Mouse (Mus musculus): ENCODE measurements around the gene Hpcal4. TPM values are rescaled to one million over a fixed set of nuclear protein-coding genes. Genes with fewer than 3 reads are reported as not detected.

The Hpcal4 gene
- polyA plus RNA-seq, 1 experiment from 2014 or later: 0.38 TPM

GRCm38 (mm10) chr4:123229166-123229565 lies 46.1 kb downstream of the Hpcal4 start:
- Histone ChIP-seq H3K4me1 (ENCODE audit: control insufficient read depth, insufficient read depth, low read length) (peaks cover 4% of the 10 kb centered on the region; the same call in 1 of the 2 replicates), H3K36me3 (ENCODE audit: control insufficient read depth, insufficient read depth, low read length) (no peaks in the 10 kb centered on the region), H3K27me3 (ENCODE audit: control insufficient read depth, insufficient read depth, low read length) (peaks cover 19% of the 10 kb centered on the region), H3K4me3 (ENCODE audit: low read depth, low read length) (no peak overlapping the region), H3K9me3 (ENCODE audit: control insufficient read depth, low read length) (no peaks in the 10 kb centered on the region), H3K9ac (ENCODE audit: low read length) (no peak overlapping the region), H3K27ac (ENCODE audit: low read depth, low read length) (no peak overlapping the region), H3K4me2 (no peak overlapping the region)
- 85% methylated on average over 11 of the region's 11 CpGs for WGBS
- ATAC-seq (ENCODE audit: low FRiP score): no peak
- DNase-seq (ENCODE audit: low spot score, missing footprints): no peak

DNA sequence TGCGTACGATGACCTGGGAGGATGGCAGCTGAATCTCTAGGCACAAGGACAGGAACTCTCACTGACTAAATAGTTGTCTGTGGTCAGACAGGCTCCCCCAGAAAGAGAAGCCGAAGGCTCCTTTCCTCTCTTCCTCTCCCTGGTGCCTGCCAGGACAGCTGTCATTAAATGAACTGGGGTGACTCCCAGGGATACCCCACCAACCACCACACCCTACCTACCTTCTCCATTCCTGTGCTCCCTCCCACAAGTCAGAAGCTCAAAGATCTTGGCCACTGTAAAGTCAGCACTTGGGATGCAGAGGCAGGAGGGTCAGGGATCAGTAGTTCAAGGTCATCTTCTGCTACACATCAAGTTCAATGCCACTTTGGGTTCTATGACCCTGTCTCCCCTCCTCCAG lies 49.8 kb downstream of the Hpcal4 start:
- 66% methylated on average over 3 of the region's 3 CpGs for WGBS
- no peak overlapping the region for H3K4me3 ChIP-seq (ENCODE audit: low read depth, low read length)
- DNase-seq (ENCODE audit: low spot score, missing footprints): no peak
- H3K27ac ChIP-seq (ENCODE audit: low read depth, low read length): no peak overlapping the region
- peaks cover 4% of the 10 kb centered on the region; the same call in 1 of the 2 replicates for H3K4me1 ChIP-seq (ENCODE audit: control insufficient read depth, insufficient read depth, low read length)
- no peaks in the 10 kb centered on the region for H3K9me3 ChIP-seq (ENCODE audit: control insufficient read depth, low read length)
- no peak overlapping the region for H3K9ac ChIP-seq (ENCODE audit: low read length)
- ATAC-seq (ENCODE audit: low FRiP score): no peak
- H3K27me3 ChIP-seq (ENCODE audit: control insufficient read depth, insufficient read depth, low read length): peaks cover 25% of the 10 kb centered on the region
- no peak overlapping the region for H3K4me2 ChIP-seq
- H3K36me3 ChIP-seq (ENCODE audit: control insufficient read depth, insufficient read depth, low read length): no peaks in the 10 kb centered on the region

DNA sequence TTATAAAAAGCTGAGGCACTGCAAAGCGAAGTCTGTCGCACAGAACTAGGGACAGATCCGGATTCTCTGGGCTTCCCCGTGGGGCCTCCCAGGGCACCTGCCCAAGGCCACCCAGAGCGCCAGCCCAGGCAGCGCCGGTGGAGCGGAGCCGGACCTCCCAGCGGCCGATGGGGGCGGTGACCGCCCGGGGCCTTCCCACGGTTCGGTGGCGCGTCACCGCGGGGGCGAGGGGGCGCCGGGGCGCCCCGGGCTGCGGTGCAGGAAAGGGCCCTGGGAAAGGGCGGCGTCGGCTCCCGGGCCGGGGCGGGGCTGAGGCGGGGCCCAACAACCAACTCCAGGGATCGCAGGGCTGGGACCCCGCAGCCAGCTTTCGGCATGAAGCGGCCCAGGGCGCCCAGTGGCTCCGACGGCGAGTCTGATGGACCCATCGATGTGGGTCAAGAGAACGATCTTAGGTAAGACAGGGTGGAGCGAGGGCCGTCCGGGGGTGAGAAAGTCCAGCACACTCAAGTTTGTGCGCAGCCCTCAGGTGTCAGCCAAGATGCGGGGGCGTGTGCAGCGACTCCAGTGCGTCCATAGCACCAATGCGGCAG lies 50.6 kb downstream of the Hpcal4 start, which contains the start of gene Heyl:
TSS of gene Heyl (plus strand) at position 65 of the 593 bp plus-strand sequence.
- no peak within 1 kb of the TSS for H3K27ac ChIP-seq (ENCODE audit: low read depth, low read length)
- WGBS: 3% methylated on average over 52 of the region's 52 CpGs

GRCm38 (mm10) chr4:123235835-123236430 lies 52.9 kb downstream of the Hpcal4 start:
- no peak for DNase-seq (ENCODE audit: low spot score, missing footprints)

More for the DNA sequence above, 50.6 kb downstream of the Hpcal4 start, which contains the start of gene Heyl:
- Histone ChIP-seq H3K27me3 (ENCODE audit: control insufficient read depth, insufficient read depth, low read length) (peaks cover 26% of the 10 kb centered on the region), H3K9ac (ENCODE audit: low read length) (peak within 1 kb of the TSS; percentile 59), H3K9me3 (ENCODE audit: control insufficient read depth, low read length) (no peaks in the 10 kb centered on the region), H3K4me1 (ENCODE audit: control insufficient read depth, insufficient read depth, low read length) (peaks cover 4% of the 10 kb centered on the region; the same call in 1 of the 2 replicates), H3K36me3 (ENCODE audit: control insufficient read depth, insufficient read depth, low read length) (no peaks in the 10 kb centered on the region), H3K4me2 (peak within 1 kb of the TSS; percentile 61), H3K4me3 (ENCODE audit: low read depth, low read length) (peak within 1 kb of the TSS; percentile 32)
- DNase-seq (ENCODE audit: low spot score, missing footprints) (peak; percentile 92), ATAC-seq (ENCODE audit: low FRiP score) (peak; percentile 84)

GRCm38 (mm10) chr4:123236431-123237031 lies 53.5 kb downstream of the Hpcal4 start:
- Histone ChIP-seq H3K9me3 (ENCODE audit: control insufficient read depth, low read length) (no peaks in the 10 kb centered on the region), H3K27me3 (ENCODE audit: control insufficient read depth, insufficient read depth, low read length) (peaks cover 42% of the 10 kb centered on the region), H3K27ac (ENCODE audit: low read depth, low read length) (no peak overlapping the region), H3K36me3 (ENCODE audit: control insufficient read depth, insufficient read depth, low read length) (no peaks in the 10 kb centered on the region), H3K9ac (ENCODE audit: low read length) (no peak overlapping the region), H3K4me3 (ENCODE audit: low read depth, low read length) (no peak overlapping the region), H3K4me2 (no peak overlapping the region), H3K4me1 (ENCODE audit: control insufficient read depth, insufficient read depth, low read length) (peaks cover 11% of the 10 kb centered on the region)
- whole genome bisulfite sequencing: 88% methylated on average over 13 of the region's 13 CpGs
- no peak for ATAC-seq (ENCODE audit: low FRiP score)
- no peak for DNase-seq (ENCODE audit: low spot score, missing footprints)

More at GRCm38 (mm10) chr4:123235835-123236430, 52.9 kb downstream of the Hpcal4 start:
- Histone ChIP-seq H3K4me2 (no peak overlapping the region), H3K4me3 (ENCODE audit: low read depth, low read length) (no peak overlapping the region), H3K9ac (ENCODE audit: low read length) (no peak overlapping the region), H3K27me3 (ENCODE audit: control insufficient read depth, insufficient read depth, low read length) (peaks cover 42% of the 10 kb centered on the region), H3K27ac (ENCODE audit: low read depth, low read length) (no peak overlapping the region), H3K36me3 (ENCODE audit: control insufficient read depth, insufficient read depth, low read length) (no peaks in the 10 kb centered on the region), H3K9me3 (ENCODE audit: control insufficient read depth, low read length) (no peaks in the 10 kb centered on the region), H3K4me1 (ENCODE audit: control insufficient read depth, insufficient read depth, low read length) (peaks cover 11% of the 10 kb centered on the region)
- WGBS: 74% methylated on average over 9 of the region's 9 CpGs
- no peak for ATAC-seq (ENCODE audit: low FRiP score)

DNA sequence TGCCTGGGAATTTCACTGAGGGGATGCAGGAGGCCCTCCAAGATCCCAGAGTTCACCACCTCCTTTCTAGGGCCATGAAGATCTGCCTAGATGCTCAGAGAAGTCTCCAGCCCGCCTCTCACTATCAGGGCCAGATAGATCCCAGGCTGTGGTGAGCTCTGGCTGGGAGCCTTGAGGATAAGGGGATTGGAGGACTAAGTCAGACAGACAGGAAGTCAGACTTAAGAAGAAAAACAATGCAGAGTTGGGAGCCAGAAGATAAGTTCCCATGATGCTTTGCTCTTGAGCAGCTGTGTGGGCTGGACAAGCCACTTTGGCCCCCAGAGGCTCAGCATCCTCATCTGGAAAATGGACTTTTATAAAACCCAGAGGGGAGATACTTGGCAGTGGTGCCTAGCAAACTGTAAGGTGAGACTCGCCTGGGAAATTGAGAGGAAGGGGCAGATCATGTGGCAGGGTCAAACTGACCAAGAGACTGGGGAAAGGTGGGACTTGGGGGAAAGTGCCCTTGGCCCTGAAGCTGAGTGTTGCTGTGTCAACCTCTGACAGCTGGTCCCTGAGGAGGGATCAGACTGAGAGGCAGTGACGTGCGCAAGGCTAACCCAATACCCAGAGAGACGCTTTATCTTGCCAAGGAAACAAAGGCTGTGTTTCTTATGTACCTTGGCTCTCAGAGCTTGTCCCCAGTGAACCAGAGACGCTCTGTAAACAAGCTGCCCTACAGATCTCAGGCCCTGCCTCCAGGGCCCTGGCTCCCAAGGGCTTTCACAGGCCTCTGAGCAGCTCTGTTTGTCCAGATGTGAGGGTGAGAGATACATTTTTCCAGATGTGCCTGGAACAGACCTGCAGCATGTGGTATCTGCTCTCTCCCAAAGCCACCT lies 54.6 kb downstream of the Hpcal4 start:
- peaks cover 11% of the 10 kb centered on the region for H3K4me1 ChIP-seq (ENCODE audit: control insufficient read depth, insufficient read depth, low read length)
- H3K4me2 ChIP-seq: no peak overlapping the region
- ATAC-seq (ENCODE audit: low FRiP score) (no peak), DNase-seq (ENCODE audit: low spot score, missing footprints) (no peak)
- H3K27me3 ChIP-seq (ENCODE audit: control insufficient read depth, insufficient read depth, low read length): peaks cover 35% of the 10 kb centered on the region
- 58% methylated on average over 6 of the region's 6 CpGs for WGBS
- no peak overlapping the region for H3K9ac ChIP-seq (ENCODE audit: low read length)
- no peak overlapping the region for H3K4me3 ChIP-seq (ENCODE audit: low read depth, low read length)
- H3K9me3 ChIP-seq (ENCODE audit: control insufficient read depth, low read length): no peaks in the 10 kb centered on the region
- H3K27ac ChIP-seq (ENCODE audit: low read depth, low read length): no peak overlapping the region
- H3K36me3 ChIP-seq (ENCODE audit: control insufficient read depth, insufficient read depth, low read length): no peaks in the 10 kb centered on the region

DNA sequence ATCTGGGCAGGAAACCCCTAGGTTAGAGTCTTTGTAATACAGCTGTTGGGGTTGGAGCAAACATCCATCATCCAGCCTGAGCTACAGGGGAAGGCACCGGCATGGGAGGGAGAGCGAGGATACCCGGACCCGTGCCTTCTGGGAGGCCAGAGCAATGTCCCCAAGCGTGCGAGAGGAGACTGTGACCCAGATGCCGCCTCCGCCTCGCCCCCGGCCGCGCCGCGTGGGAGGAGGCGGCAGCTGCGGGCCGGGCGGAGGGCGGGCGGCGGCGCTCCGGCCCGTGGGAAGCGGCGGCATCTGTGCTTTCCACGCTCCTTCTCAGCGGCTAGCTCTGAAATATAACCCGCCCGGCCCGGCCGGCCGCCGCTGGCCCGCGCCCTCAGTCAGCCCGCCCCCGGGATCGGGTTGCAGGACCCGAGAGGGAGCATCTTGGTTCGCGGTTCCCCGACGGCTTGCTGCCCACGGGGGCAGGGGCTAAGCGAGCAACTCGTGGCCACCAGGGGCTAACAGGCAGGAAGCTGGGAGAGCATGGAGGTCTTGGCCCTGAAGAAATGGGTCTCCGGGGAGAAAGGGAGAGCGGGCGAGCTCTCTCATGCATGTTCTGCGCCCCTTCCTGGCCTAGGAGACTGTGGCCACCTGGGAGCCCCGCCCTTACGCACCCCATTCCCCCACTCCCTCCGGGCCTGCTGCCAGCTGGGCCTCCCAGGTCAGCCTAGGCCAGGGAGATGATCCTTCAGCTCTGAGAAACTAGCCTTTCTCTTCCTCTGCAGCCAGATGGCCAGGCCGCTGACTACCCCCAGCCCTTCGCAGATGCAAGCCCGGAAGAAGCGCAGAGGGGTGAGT lies 56.6 kb downstream of the Hpcal4 start:
- H3K4me2 ChIP-seq: peak overlapping the region; percentile 50
- H3K36me3 ChIP-seq (ENCODE audit: control insufficient read depth, insufficient read depth, low read length): no peaks in the 10 kb centered on the region
- H3K4me1 ChIP-seq (ENCODE audit: control insufficient read depth, insufficient read depth, low read length): peaks cover 6% of the 10 kb centered on the region
- ATAC-seq (ENCODE audit: low FRiP score): peak; percentile 70
- 6% methylated on average over 57 of the region's 58 CpGs for WGBS
- H3K9ac ChIP-seq (ENCODE audit: low read length): peak overlapping the region; percentile 51
- peak overlapping the region; percentile 23 for H3K4me3 ChIP-seq (ENCODE audit: low read depth, low read length)
- DNase-seq (ENCODE audit: low spot score, missing footprints): peak; percentile 90
- peaks cover 19% of the 10 kb centered on the region for H3K27me3 ChIP-seq (ENCODE audit: control insufficient read depth, insufficient read depth, low read length)
- no peaks in the 10 kb centered on the region for H3K9me3 ChIP-seq (ENCODE audit: control insufficient read depth, low read length)
- H3K27ac ChIP-seq (ENCODE audit: low read depth, low read length): no peak overlapping the region
